Mouse (Mus musculus) kidney, postnatal 0 days (tissue): ENCODE results near the gene Klhl35. TPM values are rescaled to one million over a fixed set of nuclear protein-coding genes. Genes with fewer than 3 reads are reported as not detected.
A peak's percentile ranks its signal among the peaks of the same experiment; 100 is the strongest.

Source experiments
- ATAC-seq: fragments of 200-750 bp; cut with Nextera tagmentation; replicated peaks from 2 replicates; pipeline ENCODE4 v1.8.0; 2017; ENCODE audit warnings: low read depth, moderate number of reproducible peaks, moderate TSS enrichment, moderate library complexity; ENCODE audit not compliant: low FRiP score
- DNase-seq: peaks from one replicate; pipeline ENCODE4 v3.0.0-alpha.2; 2016; ENCODE audit warnings: low spot score
- H3K27ac ChIP-seq: fragments of 300-500 bp; sonication (generic); 2 replicates; pipeline ENCODE4 v1.5.1; 2014; ENCODE audit warnings: mild to moderate bottlenecking
- H3K27me3 ChIP-seq: fragments of 300-500 bp; sonication (generic); 2 replicates; pipeline ENCODE4 v1.6.1; 2014; ENCODE audit warnings: low read length, mixed read lengths; ENCODE audit not compliant: insufficient read depth
- H3K36me3 ChIP-seq: fragments of 300-500 bp; sonication (generic); 2 replicates; pipeline ENCODE4 v1.6.1; 2014; ENCODE audit warnings: low read length, mixed read lengths; ENCODE audit not compliant: insufficient read depth
- H3K4me1 ChIP-seq: fragments of 300-500 bp; sonication (generic); replicated peaks from 2 replicates; pipeline ENCODE4 v1.6.1; 2014; ENCODE audit warnings: antibody characterized with exemption, low read length, mixed read lengths; ENCODE audit not compliant: insufficient read depth
- H3K4me2 ChIP-seq: fragments of 300-500 bp; sonication (generic); 2 replicates; pipeline ENCODE4 v1.6.1; 2014; ENCODE audit warnings: mild to moderate bottlenecking, low read length, moderate library complexity, mixed read lengths
- H3K4me3 ChIP-seq: fragments of 300-500 bp; sonication (generic); replicated peaks from 2 replicates; pipeline ENCODE4 v1.5.1; 2014; ENCODE audit warnings: low read depth, low read length
- H3K9ac ChIP-seq: fragments of 300-500 bp; sonication (generic); 2 replicates; pipeline ENCODE4 v1.6.1; 2014; ENCODE audit warnings: low read depth, low read length
- H3K9me3 ChIP-seq: fragments of 300-500 bp; sonication (generic); replicated peaks from 2 replicates; pipeline ENCODE4 v1.6.1; 2016; ENCODE audit warnings: low read length, inconsistent platforms, mixed read lengths
- CTCF ChIP-seq: IDR thresholded peaks from 2 replicates; pipeline ENCODE4 v1.5.1; 2016; ENCODE audit warnings: antibody characterized with exemption, low read depth, mild to moderate bottlenecking, moderate library complexity
- WGBS: fragments of 180-500 bp; shearing (Covaris S2); extraction: QIAGEN DNeasy Blood & Tissue Kit; methylation state at CpG from one replicate; pipeline ENCODE4 v1.1.7; 2014; 5-methylcytosine and 5-hydroxymethylcytosine counted together
- polyA plus RNA-seq: library from polyadenylated mRNA; unstranded; fragments of >200 nt; fragmentation: Nextera tagmentation; extraction: Ambion mirVana; gene quantifications from 2 replicates; pipeline ENCODE4 v1.2.1, GENCODE M21; 2015

Klhl35 gene
- polyA plus RNA-seq, 1 experiment from 2014 or later, result 1.3 TPM

DNA sequence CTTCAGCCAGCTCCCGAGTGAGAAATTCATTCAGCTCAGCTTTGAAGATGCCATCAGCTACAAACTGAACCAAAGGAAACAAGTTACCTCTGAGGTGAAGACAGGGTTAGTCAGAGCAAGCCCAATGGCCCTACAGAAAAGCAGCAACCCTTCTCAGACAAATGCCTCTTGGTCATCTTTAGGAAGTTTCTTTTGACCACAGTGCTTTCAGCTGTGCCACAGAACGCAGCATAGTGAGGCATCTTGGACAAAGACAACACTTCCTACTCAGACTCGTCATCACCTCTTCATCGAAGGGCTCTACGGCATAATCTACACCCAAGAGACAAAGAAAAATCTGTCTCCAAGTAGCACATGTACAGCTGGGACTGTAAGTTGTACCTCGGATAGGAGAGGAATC lies 16.8 kb downstream of the Klhl35 start:
- ATAC-seq (no peak), DNase-seq (no peak)
- Histone ChIP-seq H3K27ac (peak overlapping the region; percentile 86), H3K4me2 (peak overlapping the region; percentile 83), H3K9ac (peak overlapping the region; percentile 72), H3K4me1 (peaks cover 11% of the 10 kb centered on the region), H3K4me3 (peak overlapping the region; percentile 72), H3K36me3 (peaks cover 38% of the 10 kb centered on the region), H3K9me3 (no peaks in the 10 kb centered on the region), H3K27me3 (no peaks in the 10 kb centered on the region)
- under 1% methylated on average over 6 of the region's 6 CpGs for WGBS
- TF ChIP-seq CTCF, result no peak

DNA sequence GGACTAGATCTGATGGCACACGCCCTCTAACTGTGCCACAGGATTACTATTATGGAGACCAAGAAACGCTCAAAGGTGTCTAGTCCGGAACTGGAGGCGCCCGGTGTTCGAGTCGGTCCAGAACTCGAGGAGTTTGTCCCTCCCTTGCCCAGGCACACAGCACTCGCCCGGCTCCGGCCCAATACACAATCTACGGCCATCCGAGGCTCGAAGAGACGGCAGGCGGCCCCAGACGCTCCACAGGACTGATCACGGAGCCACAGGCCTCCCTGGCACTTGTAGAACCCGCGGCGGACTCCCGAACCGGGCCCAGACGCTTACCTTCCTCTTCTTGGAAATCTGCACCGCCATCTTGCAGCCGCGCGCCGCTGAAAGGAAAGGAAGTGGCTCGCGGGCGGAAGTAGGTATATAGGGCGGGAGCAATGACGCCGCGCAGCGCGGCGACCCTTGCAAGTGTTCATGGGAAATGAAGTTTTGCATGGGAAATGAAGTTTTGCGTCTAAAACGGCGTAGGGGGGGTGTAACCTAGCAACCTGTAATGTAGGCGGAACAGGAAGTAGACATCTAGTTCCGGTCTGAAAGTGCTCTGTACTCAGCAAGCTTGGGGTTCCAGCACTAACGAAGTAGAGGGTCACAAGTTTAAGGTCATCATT lies 17.6 kb downstream of the Klhl35 start, which contains the start of gene Rps3:
Gene Rps3 (minus strand): TSS at position 468 of the 653 bp plus-strand sequence.
- peak; percentile 94 for ATAC-seq
- Histone ChIP-seq H3K9me3 (no peaks in the 10 kb centered on the region), H3K4me3 (peak within 1 kb of the TSS; percentile 72), H3K4me2 (peak within 1 kb of the TSS; percentile 83), H3K4me1 (peaks cover 11% of the 10 kb centered on the region), H3K9ac (peak within 1 kb of the TSS; percentile 72), H3K27me3 (no peaks in the 10 kb centered on the region), H3K36me3 (peaks cover 31% of the 10 kb centered on the region), H3K27ac (peak within 1 kb of the TSS; percentile 86)
- no peak for TF ChIP-seq CTCF
- under 1% methylated on average over 45 of the region's 45 CpGs for WGBS
- peak; percentile 99 for DNase-seq

DNA sequence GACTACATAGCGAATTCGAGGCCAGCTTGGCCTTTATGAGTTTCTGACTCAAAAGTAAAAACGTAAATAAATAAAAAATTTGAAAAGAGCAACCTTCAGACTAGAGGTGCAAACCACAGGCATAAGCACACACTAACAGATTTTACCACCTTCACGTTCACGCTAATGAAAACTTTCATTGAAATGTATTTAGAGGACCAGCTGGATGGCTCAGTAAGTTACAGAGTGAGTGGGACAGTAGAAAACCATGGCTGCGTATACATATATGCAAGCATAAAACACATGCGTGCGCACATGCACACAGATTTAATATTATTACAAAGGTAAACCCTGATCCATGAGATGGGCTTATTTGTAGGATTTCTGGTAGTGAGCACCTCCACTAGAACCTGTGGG lies 18.1 kb downstream of the Klhl35 start:
- WGBS, result 45% methylated on average over 8 of the region's 8 CpGs
- H3K4me1 ChIP-seq, result peaks cover 11% of the 10 kb centered on the region
- H3K4me3 ChIP-seq, result no peak overlapping the region
- H3K36me3 ChIP-seq, result peaks cover 26% of the 10 kb centered on the region
- H3K27me3 ChIP-seq, result no peaks in the 10 kb centered on the region
- DNase-seq (no peak), ATAC-seq (0 out of 2 replicates have a peak, but pooled peaks have one; percentile 8)
- no peaks in the 10 kb centered on the region for H3K9me3 ChIP-seq
- no peak for TF ChIP-seq CTCF
- H3K27ac ChIP-seq, result peak overlapping the region; percentile 5; the same call in 1 of the 2 replicates
- no peak overlapping the region for H3K9ac ChIP-seq
- H3K4me2 ChIP-seq, result peak overlapping the region; percentile 32; the same call in 1 of the 2 replicates

DNA sequence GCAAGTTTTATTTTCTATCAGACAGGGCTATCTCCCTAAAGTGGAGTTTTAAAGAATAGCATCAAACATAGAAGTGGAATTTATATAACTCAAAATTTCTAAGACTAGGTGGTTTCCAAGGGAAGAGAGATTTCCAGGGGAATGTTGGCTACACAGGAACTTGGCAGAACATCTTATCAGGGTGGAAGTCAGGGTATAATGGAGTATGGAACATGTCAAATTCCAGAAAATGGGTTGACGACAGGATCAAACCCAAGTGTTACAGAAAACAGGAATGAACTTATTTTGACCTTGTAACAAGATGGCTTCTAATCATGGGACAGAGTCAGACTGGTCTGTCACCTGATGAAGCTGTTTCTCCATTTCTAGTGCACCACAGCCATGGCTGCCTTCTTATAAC lies 18.9 kb downstream of the Klhl35 start:
- TF ChIP-seq CTCF, result no peak
- Histone ChIP-seq H3K9ac (no peak overlapping the region), H3K4me1 (peaks cover 11% of the 10 kb centered on the region), H3K27ac (no peak overlapping the region), H3K4me2 (no peak overlapping the region), H3K4me3 (no peak overlapping the region), H3K27me3 (no peaks in the 10 kb centered on the region), H3K36me3 (peaks cover 19% of the 10 kb centered on the region), H3K9me3 (no peaks in the 10 kb centered on the region)
- DNase-seq (no peak), ATAC-seq (no peak)
- WGBS, result 79% methylated on average over 1 of the region's 1 CpGs

DNA sequence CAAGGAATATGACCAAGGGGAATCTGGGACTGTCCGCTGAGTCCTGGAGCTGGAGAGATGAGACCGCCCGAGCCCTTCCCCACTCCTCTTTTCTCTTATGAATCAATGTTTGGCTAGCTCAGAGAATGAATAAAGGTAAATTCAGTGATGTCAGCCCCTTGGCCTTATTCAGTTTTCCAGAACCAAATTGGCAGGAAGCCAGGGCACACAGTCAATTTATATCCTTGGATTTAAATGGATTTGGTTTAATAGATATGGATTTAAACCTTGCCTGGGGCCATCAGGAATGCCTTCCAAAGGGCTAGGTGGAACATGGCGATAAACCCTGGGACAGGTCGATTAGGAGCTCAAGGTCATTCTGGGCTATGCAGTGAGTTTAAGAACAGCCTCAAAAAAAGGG lies 23.9 kb downstream of the Klhl35 start:
- Histone ChIP-seq H3K4me2 (no peak overlapping the region), H3K9me3 (no peaks in the 10 kb centered on the region), H3K9ac (no peak overlapping the region), H3K27ac (no peak overlapping the region), H3K4me3 (no peak overlapping the region), H3K4me1 (no peaks in the 10 kb centered on the region), H3K27me3 (no peaks in the 10 kb centered on the region), H3K36me3 (no peaks in the 10 kb centered on the region)
- ATAC-seq, result no peak
- no peak for DNase-seq
- WGBS, result 77% methylated on average over 5 of the region's 5 CpGs
- TF ChIP-seq CTCF, result no peak

DNA sequence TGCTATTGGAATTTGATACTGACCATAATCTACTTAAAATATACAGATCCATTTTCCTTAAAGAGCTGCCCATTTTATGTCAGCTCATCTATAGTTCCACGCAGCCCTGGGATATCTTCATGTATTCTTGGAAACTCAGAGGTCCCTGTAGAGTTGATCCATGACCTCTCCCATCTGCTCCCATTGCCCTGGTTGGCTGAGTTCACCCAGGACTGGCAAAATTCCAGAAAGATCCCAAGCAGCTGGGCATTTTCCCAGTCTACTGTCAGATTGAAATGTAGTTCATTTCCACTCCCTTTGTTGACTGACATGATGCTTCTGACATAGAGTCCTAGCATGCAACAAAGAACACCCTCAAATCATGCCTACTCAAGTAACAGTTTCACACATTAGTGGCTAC lies 33.3 kb downstream of the Klhl35 start:
- no peaks in the 10 kb centered on the region for H3K9me3 ChIP-seq
- no peaks in the 10 kb centered on the region for H3K36me3 ChIP-seq
- H3K27me3 ChIP-seq, result no peaks in the 10 kb centered on the region
- WGBS, result 42% methylated on average over 1 of the region's 1 CpGs
- TF ChIP-seq CTCF, result no peak
- ATAC-seq, result no peak
- no peak overlapping the region for H3K4me2 ChIP-seq
- no peak overlapping the region for H3K9ac ChIP-seq
- H3K4me1 ChIP-seq, result no peaks in the 10 kb centered on the region
- no peak overlapping the region for H3K27ac ChIP-seq
- DNase-seq, result no peak
- no peak overlapping the region for H3K4me3 ChIP-seq
